Mouse (Mus musculus) thymus, postnatal 14 days (tissue): ENCODE measurements around the gene Nol6.

Experiments
- DNase-seq: peaks from one replicate; pipeline ENCODE4 v3.0.0; 2021

Nol6 gene

GRCm38 (mm10) chr4:41078726-41079125, 45.5 kb downstream of the Nol6 start:
- no peak for DNase-seq

- DNase-seq, result no peak
Observed at GRCm38 (mm10) chr4:41074461-41074860, 49.8 kb downstream of the Nol6 start.

- DNase-seq, result no peak
Observed at GRCm38 (mm10) chr4:41073008-41073817, 51.0 kb downstream of the Nol6 start.

GRCm38 (mm10) chr4:41071500-41072429, 52.5 kb downstream of the Nol6 start:
- no peak for DNase-seq

- no peak for DNase-seq
Observed at GRCm38 (mm10) chr4:41065196-41065595, 59.1 kb downstream of the Nol6 start.
